Comparison of ENCODE assay signal across 16 mouse cellular contexts in the genomic region with DNA sequence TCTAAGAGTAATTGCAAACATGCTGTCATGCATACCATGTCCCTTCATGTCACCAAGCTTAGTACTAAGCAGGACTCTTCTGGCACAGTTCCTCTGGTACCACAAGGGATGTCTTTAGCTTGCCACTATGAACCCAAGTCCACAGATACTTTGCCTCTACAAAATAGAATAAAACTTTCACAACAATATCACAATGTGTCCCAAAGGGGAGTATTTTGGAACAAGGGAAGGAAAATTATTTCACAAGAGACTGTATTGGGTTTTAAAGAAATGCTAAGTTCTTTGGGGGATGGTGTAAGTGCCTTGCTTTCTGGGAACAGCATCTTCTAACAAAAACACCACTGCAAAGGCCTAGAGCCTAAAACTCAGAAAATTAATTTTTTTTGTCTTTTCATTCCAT.
"Had no signal": no experiment of that assay in that cellular context is flagged by ENCODE, and none has a peak within 500 bp of the region (broad histone marks: within the 10 kb centered on the region; RNA-seq: fewer than 3 reads in every experiment).

No protein-coding gene starts in this region.

- H3K27ac ChIP-seq: lung, embryonic 15.5 days; midbrain, embryonic 10.5 days; midbrain, embryonic 12.5 days; neural tube, embryonic 13.5 days; neural tube, embryonic 15.5 days had no signal

- H3K9me3 ChIP-seq: lung, embryonic 15.5 days; midbrain, embryonic 10.5 days; midbrain, embryonic 12.5 days; neural tube, embryonic 13.5 days; neural tube, embryonic 15.5 days had no signal

- H3K9ac ChIP-seq: lung, embryonic 15.5 days; midbrain, embryonic 12.5 days; neural tube, embryonic 13.5 days; neural tube, embryonic 15.5 days had no signal

- H3K27me3 ChIP-seq: lung, embryonic 15.5 days; midbrain, embryonic 12.5 days; neural tube, embryonic 13.5 days; neural tube, embryonic 15.5 days had no signal

- DNase-seq: lung, adult 2 months; lung, postnatal 10 days; lung, postnatal 4 days; midbrain, embryonic 14.5 days; right cerebral cortex, postnatal 14 days; spleen, adult 18-20 months; thymus, adult 18-20 months; thymus, postnatal 14 days; thymus, postnatal 36 days had no signal

- H3K4me3 ChIP-seq: lung, embryonic 15.5 days; midbrain, embryonic 10.5 days; midbrain, embryonic 12.5 days; myocyte; neural tube, embryonic 13.5 days; neural tube, embryonic 15.5 days had no signal

- ATAC-seq: midbrain, embryonic 16.5 days had no signal

- H3K4me2 ChIP-seq: lung, embryonic 15.5 days; midbrain, embryonic 12.5 days; neural tube, embryonic 13.5 days; neural tube, embryonic 15.5 days had no signal

- H3K36me3 ChIP-seq: lung, embryonic 15.5 days; midbrain, embryonic 10.5 days; midbrain, embryonic 12.5 days; neural tube, embryonic 13.5 days; neural tube, embryonic 15.5 days had no signal
